Mouse (Mus musculus): Measurements from ENCODE around the gene Arhgef33.
"Not testable (repeated sequence)": the region's sequence is repeated elsewhere in the genome, so short reads cannot be mapped to it uniquely, and the experiment has no call there.

The Arhgef33 gene

DNA sequence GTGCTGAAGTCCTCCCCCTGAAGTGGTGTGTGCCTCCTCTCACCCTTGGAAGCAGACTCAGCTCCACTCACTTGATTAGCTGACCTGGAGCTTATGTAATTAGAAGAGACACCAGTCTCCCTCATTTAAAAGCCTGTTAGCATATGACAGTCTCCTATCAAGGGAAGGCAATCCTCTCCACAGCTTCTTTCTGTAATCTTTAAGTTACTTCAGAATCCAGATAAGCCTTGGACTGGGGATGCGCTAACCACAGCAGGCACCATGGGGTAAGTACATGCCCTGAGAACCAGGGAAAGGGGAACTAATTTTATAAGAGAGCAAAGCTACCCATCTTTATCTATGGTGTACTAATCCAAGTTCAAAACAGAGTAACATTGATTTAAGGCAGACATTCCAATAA is at the start of gene Arhgef33:
Arhgef33 (plus strand) TSS at position 157 of the 400 bp plus-strand sequence.
- no peak for DNase-seq (ENCODE audit: low read depth, low spot score)

DNA sequence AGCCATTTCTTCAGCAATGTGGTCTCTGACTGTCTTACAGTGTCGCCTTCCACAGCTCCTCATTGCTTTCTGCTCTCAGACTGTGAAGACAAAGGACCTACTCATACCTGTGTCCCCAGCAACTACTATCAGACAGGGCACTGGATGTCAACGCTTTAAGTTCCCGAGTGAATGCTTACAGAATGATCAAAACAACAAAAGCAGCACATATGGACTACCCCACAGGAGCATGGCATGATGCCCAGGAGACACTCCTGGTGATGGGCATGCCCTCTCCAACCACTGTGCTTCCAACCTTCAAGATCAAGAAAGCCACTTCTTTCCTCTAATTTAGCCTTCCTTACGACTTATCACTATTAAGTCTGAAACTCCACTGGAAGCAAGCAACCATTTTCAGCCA is 40.1 kb upstream of the Arhgef33 start:
- DNase-seq (ENCODE audit: low read depth, low spot score), result no peak

DNA sequence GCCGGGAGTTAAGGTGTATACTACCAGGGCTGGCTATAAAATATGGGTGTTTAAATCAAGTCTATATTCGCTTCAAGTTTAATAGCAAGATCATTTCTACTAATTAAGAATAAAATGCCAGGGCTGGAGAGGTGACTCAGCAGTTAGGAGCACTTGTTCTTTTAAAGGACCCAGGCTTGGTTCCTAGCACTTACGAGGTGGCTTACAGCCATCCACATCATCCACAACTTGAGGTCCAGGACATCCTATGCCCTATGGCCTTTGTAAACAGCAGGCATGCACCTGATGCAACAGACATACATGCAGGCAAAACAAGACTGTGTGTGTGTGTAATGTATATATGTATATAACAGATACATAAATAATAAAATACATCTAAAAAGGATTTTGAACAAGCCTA is 39.1 kb upstream of the Arhgef33 start:
- DNase-seq (ENCODE audit: low read depth, low spot score), result no peak

- DNase-seq (ENCODE audit: low read depth, low spot score), result not testable (repeated sequence)
Observed at GRCm38 (mm10) chr17:80270622-80271021, 36.6 kb upstream of the Arhgef33 start.

- no peak for DNase-seq (ENCODE audit: low read depth, low spot score)
Observed at GRCm38 (mm10) chr17:80278255-80278654, 29.0 kb upstream of the Arhgef33 start.

- no peak for DNase-seq (ENCODE audit: low read depth, low spot score)
Observed at GRCm38 (mm10) chr17:80279340-80280070, 27.7 kb upstream of the Arhgef33 start.

GRCm38 (mm10) chr17:80284446-80284845 is 22.8 kb upstream of the Arhgef33 start:
- no peak for DNase-seq (ENCODE audit: low read depth, low spot score)

- no peak for DNase-seq (ENCODE audit: low read depth, low spot score)
Observed at GRCm38 (mm10) chr17:80288012-80288411, 19.2 kb upstream of the Arhgef33 start.

DNA sequence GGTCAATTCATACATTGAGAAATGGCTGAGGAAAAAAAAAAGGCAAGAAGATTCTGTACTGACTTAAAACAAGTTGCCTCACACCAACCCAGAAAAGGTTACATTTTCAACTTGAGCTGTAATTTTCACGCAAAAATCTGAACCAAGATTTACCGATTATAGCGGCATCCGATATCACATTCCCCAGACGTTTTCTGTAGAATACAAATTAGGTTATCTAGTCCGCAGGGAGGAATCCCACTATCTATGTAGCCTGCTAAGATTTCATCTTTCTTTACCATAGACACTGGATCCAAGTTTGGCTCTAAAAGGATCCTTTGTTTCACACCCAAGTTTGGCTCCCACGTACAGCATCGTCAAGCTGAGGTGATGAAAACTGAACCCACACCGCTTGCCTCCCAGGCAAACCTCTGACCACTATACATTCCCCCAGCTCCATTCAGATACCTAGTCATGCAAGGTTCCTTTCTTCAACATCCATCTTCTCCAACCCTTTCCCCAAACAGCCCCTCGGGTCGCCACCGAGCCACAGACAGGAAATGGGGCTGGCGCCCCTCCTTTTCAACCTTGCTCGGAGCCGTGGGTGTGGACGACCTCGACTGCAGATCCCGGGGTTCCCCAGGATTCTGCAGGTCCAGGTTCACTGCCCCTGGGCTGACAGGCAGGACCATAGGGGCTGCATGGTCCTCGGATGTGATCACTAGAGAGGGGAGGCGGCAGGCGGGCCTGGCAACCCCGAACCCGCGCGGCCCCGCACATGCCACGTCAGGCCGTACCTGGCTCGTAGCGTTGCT is 17.7 kb upstream of the Arhgef33 start:
- DNase-seq (ENCODE audit: low read depth, low spot score), result no peak

GRCm38 (mm10) chr17:80290074-80290657 is 17.0 kb upstream of the Arhgef33 start, which contains the start of the genes Morn2 and Dhx57:
Gene Morn2 (plus strand): TSS chr17:80290203.
Gene Dhx57 (minus strand): TSS chr17:80290476.
- DNase-seq (ENCODE audit: low read depth, low spot score), result peak; percentile 95

GRCm38 (mm10) chr17:80291148-80291547 is 16.1 kb upstream of the Arhgef33 start:
- peak; percentile 59 for DNase-seq (ENCODE audit: low read depth, low spot score)

DNA sequence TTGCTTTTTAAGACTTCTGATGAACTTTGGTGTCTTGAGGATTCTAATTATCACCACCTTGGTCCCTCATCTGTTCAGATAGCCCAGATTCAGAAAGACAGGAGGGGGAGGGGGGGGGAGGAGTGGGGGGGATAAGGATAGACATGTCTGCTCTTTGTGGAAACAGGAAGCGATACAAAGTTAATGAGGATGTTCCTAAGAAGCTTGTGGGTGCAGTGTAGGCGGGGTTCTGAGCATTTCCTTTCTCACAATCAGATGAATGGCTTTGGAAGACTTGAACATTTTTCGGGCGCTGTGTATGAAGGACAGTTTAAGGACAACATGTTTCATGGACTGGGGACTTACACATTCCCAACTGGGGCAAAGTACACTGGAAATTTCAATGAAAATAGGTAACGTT is 11.9 kb upstream of the Arhgef33 start:
- no peak for DNase-seq (ENCODE audit: low read depth, low spot score)

- DNase-seq (ENCODE audit: low read depth, low spot score), result no peak
Observed at GRCm38 (mm10) chr17:80298844-80299243, 8.4 kb upstream of the Arhgef33 start.

DNA sequence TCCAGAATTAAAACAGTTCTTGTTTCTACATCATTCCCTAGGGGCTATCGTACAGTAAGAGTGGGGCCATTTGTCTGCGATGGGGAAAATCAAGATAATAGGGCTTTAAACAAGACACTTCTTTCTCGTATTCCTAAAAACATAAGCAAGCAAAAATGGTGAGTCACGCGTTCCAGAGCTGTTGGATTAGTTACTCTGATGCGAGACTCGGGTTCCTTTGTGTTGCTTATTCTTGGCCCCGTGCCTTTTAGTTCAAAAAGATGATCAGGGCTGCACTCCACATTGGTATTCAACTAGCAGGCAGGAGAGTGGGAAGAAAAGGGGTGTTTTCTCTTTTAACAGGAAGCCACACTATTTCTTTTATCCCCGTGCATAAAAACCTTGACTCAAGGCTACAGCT is 4.6 kb downstream of the Arhgef33 start:
- no peak for DNase-seq (ENCODE audit: low read depth, low spot score)

DNA sequence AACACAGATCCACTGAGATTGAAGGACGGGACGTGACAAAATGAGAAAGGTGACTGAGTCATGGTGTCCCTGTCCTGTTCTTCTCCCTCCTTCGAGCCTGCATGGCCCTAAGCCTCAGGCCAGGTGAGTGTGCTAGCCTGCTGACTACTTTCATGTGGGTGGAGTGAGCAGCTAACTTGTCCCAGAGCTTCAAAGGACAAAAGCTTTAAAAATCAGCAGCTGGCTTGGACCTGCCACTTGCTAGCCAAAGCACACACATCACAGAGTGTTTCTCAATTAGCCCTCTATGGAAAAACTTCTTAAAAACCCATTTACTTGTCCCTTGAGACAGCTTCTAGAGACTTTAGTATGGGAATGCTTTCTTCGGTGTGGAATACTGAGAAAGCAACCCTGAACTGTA is 5.2 kb downstream of the Arhgef33 start:
- DNase-seq (ENCODE audit: low read depth, low spot score), result no peak

GRCm38 (mm10) chr17:80322228-80322627 is 15.0 kb downstream of the Arhgef33 start:
- no peak for DNase-seq (ENCODE audit: low read depth, low spot score)

- DNase-seq (ENCODE audit: low read depth, low spot score), result no peak
Observed at GRCm38 (mm10) chr17:80323015-80323414, 15.8 kb downstream of the Arhgef33 start.

- DNase-seq (ENCODE audit: low read depth, low spot score), result no peak
Observed at GRCm38 (mm10) chr17:80323658-80324057, 16.5 kb downstream of the Arhgef33 start.

GRCm38 (mm10) chr17:80324521-80324920 is 17.3 kb downstream of the Arhgef33 start:
- no peak for DNase-seq (ENCODE audit: low read depth, low spot score)

GRCm38 (mm10) chr17:80325456-80325855 is 18.2 kb downstream of the Arhgef33 start:
- DNase-seq (ENCODE audit: low read depth, low spot score), result no peak

- DNase-seq (ENCODE audit: low read depth, low spot score), result no peak
Observed at GRCm38 (mm10) chr17:80326431-80326830, 19.2 kb downstream of the Arhgef33 start.

GRCm38 (mm10) chr17:80332386-80332785 is 25.2 kb downstream of the Arhgef33 start:
- no peak for DNase-seq (ENCODE audit: low read depth, low spot score)
